Mouse (Mus musculus) bone marrow, adult 2 months (tissue): ENCODE data around the gene Tgfbr3l.

Experiments
- CTCF ChIP-seq: fragments of 200-500 bp; IDR thresholded peaks from 2 replicates; pipeline ENCODE4 v1.5.1; 2011; ENCODE audit warnings: low read length, control low read depth; ENCODE audit not compliant: control insufficient read depth, insufficient read depth
- POLR2A ChIP-seq: fragments of 200-500 bp; IDR thresholded peaks from 2 replicates; pipeline ENCODE4 v1.6.1; 2011; ENCODE audit warnings: low read depth, mild to moderate bottlenecking, control low read depth, low read length, borderline replicate concordance; ENCODE audit not compliant: control insufficient read depth

DNA sequence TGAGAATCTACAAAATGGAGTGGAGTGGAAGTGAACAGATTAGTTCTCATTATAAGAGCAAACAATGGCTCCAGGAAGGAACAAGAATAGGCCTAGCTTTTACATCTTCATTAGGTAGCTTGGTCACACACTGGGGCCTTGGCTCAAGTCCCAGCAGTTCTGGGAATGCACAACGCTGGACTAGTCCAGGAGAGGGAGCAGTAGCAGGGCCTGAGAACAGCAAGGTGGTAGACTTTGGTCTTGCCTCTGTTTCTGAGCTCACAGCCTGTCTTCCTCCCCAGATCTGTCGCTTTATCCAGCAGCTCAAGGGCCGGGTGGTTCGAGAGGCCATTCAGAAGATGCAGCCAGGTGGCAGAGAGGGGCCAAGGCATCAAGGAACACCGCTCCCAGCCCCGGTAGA is 6.0 kb downstream of the Tgfbr3l start:
- TF ChIP-seq CTCF (no peak), POLR2A (no peak)
